Mouse (Mus musculus) forebrain, embryonic 13.5 days (tissue): ENCODE data around the gene Tmcc1. TPM values are rescaled to one million over a fixed set of nuclear protein-coding genes. Genes with fewer than 3 reads are reported as not detected.
A peak's percentile ranks its signal among the peaks of the same experiment; 100 is the strongest.
"Not testable (repeated sequence)": the region's sequence is repeated elsewhere in the genome, so short reads cannot be mapped to it uniquely, and the experiment has no call there.

Source experiments
- ATAC-seq: fragments of 200-750 bp; cut with Nextera tagmentation; 2 replicates; pipeline ENCODE4 v1.8.0; 2017
- H3K27ac ChIP-seq: fragments of 300-500 bp; sonication (generic); 2 replicates; pipeline ENCODE4 v1.5.1; 2015; ENCODE audit warnings: inconsistent platforms, mild to moderate bottlenecking, moderate library complexity
- H3K27me3 ChIP-seq: fragments of 300-500 bp; sonication (generic); 2 replicates; pipeline ENCODE4 v1.6.1; 2015; ENCODE audit warnings: mild to moderate bottlenecking, inconsistent platforms
- H3K36me3 ChIP-seq: fragments of 300-500 bp; sonication (generic); 2 replicates; pipeline ENCODE4 v1.6.1; 2015; ENCODE audit warnings: mild to moderate bottlenecking, inconsistent platforms; ENCODE audit not compliant: poor library complexity, severe bottlenecking
- H3K4me1 ChIP-seq: fragments of 300-500 bp; sonication (generic); 2 replicates; pipeline ENCODE4 v1.6.1; 2015; ENCODE audit warnings: inconsistent platforms
- H3K4me2 ChIP-seq: fragments of 300-500 bp; sonication (generic); 2 replicates; pipeline ENCODE4 v1.6.1; 2015; ENCODE audit warnings: inconsistent platforms, mild to moderate bottlenecking, moderate library complexity
- H3K4me3 ChIP-seq: fragments of 300-500 bp; sonication (generic); 2 replicates; pipeline ENCODE4 v1.5.1; 2015; ENCODE audit warnings: mild to moderate bottlenecking, inconsistent platforms
- H3K9ac ChIP-seq: fragments of 300-500 bp; sonication (generic); 2 replicates; pipeline ENCODE4 v1.6.1; 2015; ENCODE audit warnings: mild to moderate bottlenecking, inconsistent platforms
- H3K9me3 ChIP-seq: fragments of 300-500 bp; sonication (generic); replicated peaks from 2 replicates; pipeline ENCODE4 v1.6.1; 2016; ENCODE audit warnings: inconsistent platforms
- whole genome bisulfite sequencing: fragments of 180-500 bp; shearing (Covaris S2); methylation state at CpG from one replicate; pipeline ENCODE4 v1.1.7; 2015; 5-methylcytosine and 5-hydroxymethylcytosine counted together
- polyA plus RNA-seq: library from polyadenylated mRNA; unstranded; fragments of >200 nt; fragmentation: Nextera tagmentation; extraction: Ambion mirVana; gene quantifications from 2 replicates; pipeline ENCODE4 v1.2.1, GENCODE M21; 2015

The Tmcc1 gene
- 33.8 and 35.7 TPM in 2 replicates for polyA plus RNA-seq

DNA sequence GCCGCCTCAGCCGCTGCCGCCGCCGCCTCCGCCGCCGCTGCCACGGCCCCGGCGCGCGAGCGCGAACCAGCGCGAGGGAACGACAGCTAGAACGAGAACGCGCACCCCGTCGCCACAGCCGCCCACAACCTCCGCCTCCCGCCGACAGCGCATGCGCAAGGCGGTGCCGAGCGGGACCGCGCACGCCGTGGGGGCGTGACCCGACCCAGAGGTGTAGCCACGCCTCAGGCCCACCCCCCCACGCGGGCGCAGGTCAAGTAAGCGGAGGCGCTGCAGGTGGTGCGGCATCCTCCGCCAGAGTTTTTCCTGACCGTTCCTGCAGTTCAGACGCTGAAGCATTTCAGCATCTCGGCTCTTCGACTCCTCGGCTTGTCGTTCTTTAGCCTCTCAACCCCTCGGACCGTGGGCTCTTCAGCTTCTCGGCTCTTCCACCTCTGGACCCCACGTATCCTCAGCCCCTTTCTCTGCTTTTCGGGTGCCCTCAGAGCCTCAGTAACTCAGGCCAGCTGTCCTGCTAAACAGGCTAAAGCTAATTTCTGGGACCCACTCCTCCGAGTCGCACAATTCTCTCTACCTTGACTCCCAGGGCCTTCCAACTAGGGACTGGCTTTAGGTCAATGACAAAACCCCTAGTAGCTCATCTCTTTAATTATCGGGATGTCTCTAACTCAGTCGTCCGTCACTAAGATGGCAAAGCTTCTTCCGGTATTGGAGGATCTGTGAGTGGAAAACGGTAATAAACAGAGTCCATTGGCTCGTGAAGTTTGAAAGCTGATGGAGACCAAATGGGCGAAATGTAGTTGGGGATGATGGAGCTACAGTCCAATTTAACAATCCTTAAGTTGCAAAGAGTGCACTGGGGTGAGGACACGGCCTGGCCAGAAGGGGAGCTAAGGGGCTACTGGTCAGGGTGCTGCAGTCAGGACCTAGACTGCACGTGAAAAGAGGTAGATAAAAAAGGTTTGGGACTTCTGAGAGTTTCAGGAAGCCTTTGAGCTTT is at the start of gene Tmcc1:
Tmcc1 (minus strand) TSS at position 93 of the 1,000 bp plus-strand sequence.
- WGBS: under 1% methylated on average over 35 of the region's 68 CpGs

DNA sequence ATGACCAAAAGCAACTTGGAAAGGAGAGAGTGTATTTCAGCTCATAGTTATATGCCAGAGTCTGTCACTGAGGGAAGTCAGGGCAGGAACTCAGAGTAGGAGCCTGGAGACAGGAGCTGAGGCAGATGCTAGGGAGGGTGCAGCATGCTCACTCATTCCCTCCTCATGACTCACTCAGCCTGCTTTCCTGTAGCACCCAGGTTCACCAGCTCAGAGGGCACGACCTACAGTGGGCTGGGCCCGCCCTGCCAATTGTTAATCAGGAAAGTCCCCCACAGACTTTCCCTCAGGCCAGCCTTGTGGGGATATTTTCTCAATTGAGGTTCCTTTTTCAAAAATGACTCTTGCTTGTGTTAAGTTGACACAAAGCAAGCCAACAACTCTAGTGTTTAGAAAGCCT is 47.1 kb upstream of the Tmcc1 start:
- Histone ChIP-seq H3K27ac (no peak overlapping the region), H3K9ac (no peak overlapping the region), H3K36me3 (peaks cover 70% of the 10 kb centered on the region), H3K4me1 (no peaks in the 10 kb centered on the region), H3K9me3 (no peaks in the 10 kb centered on the region), H3K4me2 (no peak overlapping the region), H3K4me3 (no peak overlapping the region), H3K27me3 (no peaks in the 10 kb centered on the region)
- no peak for ATAC-seq
- 73% methylated on average over 2 of the region's 2 CpGs for WGBS

More for the DNA sequence above, at the start of gene Tmcc1:
- Histone ChIP-seq H3K4me2 (peak within 1 kb of the TSS; percentile 90), H3K4me3 (peak within 1 kb of the TSS; percentile 76), H3K36me3 (no peaks in the 10 kb centered on the region), H3K9me3 (no peaks in the 10 kb centered on the region), H3K4me1 (peaks cover 33% of the 10 kb centered on the region), H3K27ac (peak within 1 kb of the TSS; percentile 78), H3K9ac (peak within 1 kb of the TSS; percentile 94), H3K27me3 (no peaks in the 10 kb centered on the region)
- ATAC-seq: peak; percentile 90

DNA sequence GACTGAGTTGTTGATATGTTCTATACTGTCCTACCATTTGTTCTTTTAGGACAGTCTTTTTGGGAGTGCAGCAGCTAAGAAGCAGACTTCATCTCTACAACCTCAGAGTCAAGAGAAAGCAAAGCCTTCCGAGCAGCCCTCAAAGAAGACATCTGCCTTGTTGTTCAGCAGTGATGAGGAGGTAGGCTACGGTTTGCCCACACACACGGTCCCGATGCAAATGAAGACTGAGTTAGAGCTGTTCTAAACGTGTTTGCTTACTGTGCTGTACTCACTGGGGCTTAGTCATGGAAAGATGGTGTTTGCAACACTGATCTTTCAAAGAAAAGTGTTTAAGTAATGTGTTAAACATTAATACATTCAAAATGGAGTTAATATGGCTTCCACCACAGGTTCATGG is 44.8 kb upstream of the Tmcc1 start:
- Histone ChIP-seq H3K36me3 (peaks cover 76% of the 10 kb centered on the region), H3K27ac (no peak overlapping the region), H3K27me3 (no peaks in the 10 kb centered on the region), H3K4me3 (no peak overlapping the region), H3K9ac (no peak overlapping the region), H3K4me2 (no peak overlapping the region), H3K4me1 (no peaks in the 10 kb centered on the region), H3K9me3 (no peaks in the 10 kb centered on the region)
- no peak for ATAC-seq
- WGBS: 90% methylated on average over 5 of the region's 5 CpGs

DNA sequence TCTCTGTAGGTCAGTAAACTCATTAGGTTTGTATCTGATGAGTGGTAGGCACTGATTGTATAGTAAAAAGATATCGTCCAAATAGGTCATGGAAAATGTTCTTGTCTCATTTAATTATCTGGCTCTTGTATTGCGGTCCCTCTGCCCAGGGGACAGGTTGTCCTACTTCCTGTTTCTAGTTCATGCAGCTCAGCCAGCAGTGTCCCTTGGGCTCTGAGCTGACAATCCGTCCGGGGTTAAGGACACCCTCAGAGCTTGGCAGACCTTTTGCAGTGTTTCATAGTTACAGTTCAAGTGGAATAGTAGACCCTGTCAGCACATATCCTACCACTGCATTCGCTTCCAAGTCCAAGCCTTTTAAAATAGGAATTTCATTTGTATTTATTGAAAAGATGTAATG is 42.0 kb upstream of the Tmcc1 start:
- no peak overlapping the region for H3K4me3 ChIP-seq
- no peak for ATAC-seq
- H3K27me3 ChIP-seq: no peaks in the 10 kb centered on the region
- no peak overlapping the region for H3K27ac ChIP-seq
- no peaks in the 10 kb centered on the region for H3K9me3 ChIP-seq
- 93% methylated on average over 5 of the region's 5 CpGs for WGBS
- peaks cover 79% of the 10 kb centered on the region for H3K36me3 ChIP-seq
- H3K9ac ChIP-seq: no peak overlapping the region
- H3K4me2 ChIP-seq: no peak overlapping the region
- no peaks in the 10 kb centered on the region for H3K4me1 ChIP-seq

DNA sequence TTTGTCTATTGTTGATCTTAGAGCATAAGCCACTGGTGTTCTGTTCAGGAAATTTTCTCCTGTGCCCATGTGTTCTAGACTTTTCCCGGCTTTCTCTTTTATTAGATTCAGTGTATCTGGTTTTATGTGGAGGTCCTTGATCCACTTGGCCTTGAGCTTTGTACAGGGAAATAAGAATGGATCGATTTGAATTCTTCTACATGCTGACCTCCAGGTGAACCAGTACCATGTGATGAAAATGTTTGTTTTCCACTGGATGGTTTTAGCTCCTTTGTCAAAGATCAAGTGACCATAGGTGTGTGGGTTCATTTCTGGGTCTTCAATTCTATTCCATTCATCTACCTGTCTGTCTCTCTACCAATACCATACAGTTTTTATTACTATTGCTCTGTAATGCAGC is 41.5 kb upstream of the Tmcc1 start:
- H3K4me2 ChIP-seq, H3K9me3 ChIP-seq, ATAC-seq, H3K9ac ChIP-seq, H3K4me3 ChIP-seq, H3K27me3 ChIP-seq, H3K4me1 ChIP-seq, H3K27ac ChIP-seq: not testable (repeated sequence)
- WGBS: 95% methylated on average over 2 of the region's 2 CpGs
- H3K36me3 ChIP-seq: peaks cover 76% of the 10 kb centered on the region

DNA sequence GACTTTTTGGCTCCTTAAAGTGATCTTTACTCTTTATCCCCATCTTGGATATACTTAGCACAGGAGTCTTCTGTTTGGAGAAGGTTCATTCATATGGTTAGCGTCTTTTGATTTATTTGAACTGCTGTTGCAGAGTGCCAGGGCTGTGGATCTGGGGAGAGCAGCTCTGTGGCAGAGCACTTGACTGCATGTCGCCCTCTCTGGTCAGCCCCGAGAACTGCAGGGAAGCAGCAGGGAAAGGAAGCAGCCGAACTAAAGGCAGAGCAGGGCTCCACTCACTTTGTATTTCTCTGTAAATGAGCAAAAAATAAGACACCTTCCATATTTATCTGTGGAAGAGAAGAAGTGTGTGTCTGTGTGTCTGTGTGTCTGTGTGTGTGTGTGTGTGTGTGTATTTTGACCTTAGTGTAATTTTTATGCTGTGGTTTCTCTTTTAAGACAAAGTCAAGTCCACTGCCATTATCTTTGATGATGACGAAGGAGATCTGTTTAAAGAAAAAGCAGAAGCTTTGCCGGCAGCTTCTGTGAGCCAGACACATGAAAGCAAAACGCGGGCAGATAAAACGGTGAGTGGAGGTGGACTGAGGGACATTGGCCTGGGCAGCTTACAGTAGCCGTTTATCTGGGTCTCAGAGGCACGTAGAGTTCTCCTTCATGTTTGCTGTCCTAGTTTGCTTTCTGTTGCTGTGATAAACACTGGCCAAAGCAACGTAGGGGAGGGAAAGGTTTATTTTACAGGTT is 35.7 kb upstream of the Tmcc1 start:
- Histone ChIP-seq H3K36me3 (peaks cover 79% of the 10 kb centered on the region), H3K9ac (no peak overlapping the region), H3K4me3 (no peak overlapping the region), H3K4me2 (no peak overlapping the region), H3K9me3 (no peaks in the 10 kb centered on the region), H3K27me3 (no peaks in the 10 kb centered on the region), H3K4me1 (no peaks in the 10 kb centered on the region), H3K27ac (no peak overlapping the region)
- ATAC-seq: no peak
- WGBS: 65% methylated on average over 12 of the region's 12 CpGs

DNA sequence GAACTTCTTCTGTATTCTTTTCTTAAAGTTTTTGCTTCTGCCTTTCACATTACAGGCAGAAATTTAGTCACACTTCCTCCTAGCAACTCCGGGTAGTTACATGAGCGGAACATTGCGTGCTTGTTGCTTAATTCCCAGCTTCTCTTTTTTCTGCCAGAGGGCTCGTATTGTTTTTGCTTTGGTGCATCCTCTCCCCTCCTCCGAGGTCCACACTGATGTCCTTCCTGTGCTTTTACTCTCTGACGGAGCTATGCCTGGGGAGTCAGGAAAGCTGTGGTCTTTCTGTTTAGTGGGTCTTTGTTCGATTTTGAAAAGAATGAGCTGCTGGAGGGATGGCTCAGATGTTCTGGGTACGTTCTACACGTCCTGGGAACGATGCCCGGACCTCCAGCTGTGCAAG is 34.5 kb upstream of the Tmcc1 start:
- WGBS: 80% methylated on average over 11 of the region's 11 CpGs

DNA sequence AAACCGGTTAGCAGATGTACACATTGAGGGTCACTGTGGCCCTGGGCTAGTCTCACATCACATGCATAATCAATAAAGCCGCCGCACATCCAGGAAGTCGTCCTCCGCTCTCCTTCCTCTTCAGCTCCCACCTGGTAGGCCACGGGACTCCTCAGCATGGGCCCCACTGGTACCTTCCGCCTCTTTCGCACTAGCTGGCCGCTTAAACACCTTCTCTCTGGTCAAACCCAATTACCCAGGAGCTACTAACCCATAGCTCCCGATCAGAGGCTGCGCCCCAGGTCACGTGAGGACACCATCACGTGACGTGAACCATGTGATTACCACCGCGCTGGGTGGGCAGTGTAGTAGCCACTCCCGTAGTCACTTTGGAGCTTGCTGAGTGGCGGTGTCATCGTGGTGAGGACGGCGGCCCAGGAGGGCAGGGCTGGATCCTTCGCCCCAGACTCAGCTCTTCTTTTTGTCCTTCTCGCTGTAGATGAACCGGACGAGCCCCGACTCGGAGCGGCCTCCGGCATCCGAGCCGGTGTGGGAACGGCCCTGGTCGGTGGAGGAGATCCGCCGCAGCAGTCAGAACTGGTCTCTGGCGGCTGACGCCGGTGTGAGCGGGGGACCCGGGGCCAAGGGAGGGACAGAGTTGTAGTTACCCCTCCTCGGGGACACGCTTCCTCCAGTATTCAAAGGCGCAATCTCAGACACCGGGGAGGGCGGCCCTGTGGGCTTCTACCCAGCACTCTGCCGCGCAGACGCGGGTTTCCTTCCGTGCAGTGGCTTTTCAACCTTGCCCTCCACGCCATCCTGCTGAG is 14.6 kb upstream of the Tmcc1 start, which contains the start of gene Washc2:
Washc2 (plus strand) TSS at position 310 of the 806 bp plus-strand sequence.
- Histone ChIP-seq H3K9ac (peak within 1 kb of the TSS; percentile 79), H3K4me2 (peak within 1 kb of the TSS; percentile 82), H3K27ac (0 out of 2 replicates have a peak within 1 kb of the TSS, but pooled peaks have one; percentile 59), H3K4me3 (peak within 1 kb of the TSS; percentile 64), H3K27me3 (no peaks in the 10 kb centered on the region), H3K36me3 (peaks cover 25% of the 10 kb centered on the region), H3K9me3 (no peaks in the 10 kb centered on the region), H3K4me1 (peaks cover 14% of the 10 kb centered on the region)
- peak; percentile 98 for ATAC-seq
- under 1% methylated on average over 51 of the region's 51 CpGs for WGBS

More for the DNA sequence above, 34.5 kb upstream of the Tmcc1 start:
- Histone ChIP-seq H3K36me3 (peaks cover 79% of the 10 kb centered on the region), H3K4me3 (no peak overlapping the region), H3K9ac (no peak overlapping the region), H3K4me1 (no peaks in the 10 kb centered on the region), H3K4me2 (no peak overlapping the region), H3K27ac (no peak overlapping the region), H3K9me3 (no peaks in the 10 kb centered on the region), H3K27me3 (no peaks in the 10 kb centered on the region)
- ATAC-seq: no peak

DNA sequence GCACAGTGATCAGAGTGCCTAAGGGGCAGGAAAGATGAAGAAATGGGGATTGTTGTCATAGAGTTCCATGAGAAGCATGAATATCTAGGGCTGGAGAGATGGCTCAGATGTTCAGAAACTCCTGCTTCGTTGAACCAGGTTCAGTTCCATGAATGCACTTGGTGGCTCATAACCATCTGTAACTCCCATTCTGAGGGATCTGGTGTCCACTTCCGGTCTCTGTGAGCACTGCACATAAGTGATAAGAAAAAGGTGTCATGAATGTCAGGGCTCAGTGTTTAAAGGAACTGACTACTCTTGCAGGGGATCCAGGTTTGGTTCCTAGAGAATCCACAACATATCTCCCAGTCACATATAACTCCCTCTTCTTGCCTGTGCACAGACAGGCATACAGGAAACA is 6.4 kb upstream of the Tmcc1 start:
- H3K4me1 ChIP-seq: no peaks in the 10 kb centered on the region
- no peak for ATAC-seq
- WGBS: 74% methylated on average over 2 of the region's 2 CpGs

DNA sequence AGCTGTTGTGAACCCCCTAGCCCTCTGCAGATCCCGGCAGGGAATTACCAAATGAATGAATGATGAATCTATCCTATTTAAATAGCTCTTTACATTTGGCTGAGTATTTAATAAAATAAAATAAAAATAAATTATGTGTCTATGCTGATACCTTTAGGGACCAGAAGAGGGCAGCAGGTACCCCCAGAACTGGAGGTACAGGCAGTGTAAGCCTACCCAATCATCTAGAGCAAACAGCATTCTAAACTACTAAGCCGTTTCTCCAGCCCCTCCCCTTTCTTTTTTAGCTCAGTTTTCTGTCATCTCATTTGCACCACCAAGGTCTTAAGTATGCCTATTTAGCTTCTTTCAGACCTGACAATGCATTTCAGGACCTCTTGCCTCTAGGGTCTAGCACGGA is 4.9 kb upstream of the Tmcc1 start:
- WGBS: 38% methylated on average over 3 of the region's 3 CpGs
- ATAC-seq: peak; percentile 29; the same call in 1 of the 2 replicates
- Histone ChIP-seq H3K9me3 (no peaks in the 10 kb centered on the region), H3K4me1 (peaks cover 7% of the 10 kb centered on the region), H3K4me3 (no peak overlapping the region), H3K4me2 (no peak overlapping the region), H3K27me3 (0 out of 2 replicates have a peak, but pooled peaks cover 7% of the 10 kb centered on the region), H3K9ac (no peak overlapping the region), H3K36me3 (no peaks in the 10 kb centered on the region), H3K27ac (no peak overlapping the region)

More for the DNA sequence above, 6.4 kb upstream of the Tmcc1 start:
- Histone ChIP-seq H3K4me2 (no peak overlapping the region), H3K36me3 (no peaks in the 10 kb centered on the region), H3K9me3 (no peaks in the 10 kb centered on the region), H3K27me3 (0 out of 2 replicates have a peak, but pooled peaks cover 7% of the 10 kb centered on the region), H3K9ac (no peak overlapping the region), H3K27ac (no peak overlapping the region), H3K4me3 (no peak overlapping the region)

DNA sequence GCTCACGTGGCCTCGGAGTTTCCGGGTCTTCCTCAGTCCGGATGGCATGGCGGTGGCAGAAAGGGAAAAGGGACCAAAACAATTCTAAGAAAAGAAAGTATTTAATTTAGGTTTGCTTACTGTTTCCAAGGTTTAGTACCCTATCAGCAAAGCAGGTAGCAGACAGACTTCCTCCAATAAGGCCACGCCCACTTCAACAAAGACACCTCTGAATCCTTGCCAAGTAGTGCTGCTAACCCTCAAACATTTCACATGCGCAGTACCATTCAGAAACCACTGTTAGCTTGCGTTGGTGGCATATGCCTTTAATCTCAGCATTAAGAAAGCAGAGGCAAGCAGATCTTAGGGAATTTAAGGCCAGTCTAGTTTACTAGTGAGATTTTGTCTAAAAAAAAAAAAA is 2.5 kb upstream of the Tmcc1 start:
- WGBS: 77% methylated on average over 8 of the region's 8 CpGs
- H3K9me3 ChIP-seq: no peaks in the 10 kb centered on the region
- no peak overlapping the region for H3K4me2 ChIP-seq
- no peak overlapping the region for H3K27ac ChIP-seq
- no peak overlapping the region for H3K9ac ChIP-seq
- ATAC-seq: no peak
- no peaks in the 10 kb centered on the region for H3K36me3 ChIP-seq
- H3K4me3 ChIP-seq: no peak overlapping the region
- H3K4me1 ChIP-seq: peaks cover 24% of the 10 kb centered on the region
- H3K27me3 ChIP-seq: no peaks in the 10 kb centered on the region
